Mouse (Mus musculus): ENCODE measurements around the gene Acsm2. TPM values are rescaled to one million over a fixed set of nuclear protein-coding genes. Genes with fewer than 3 reads are reported as not detected.

Acsm2 gene
- polyA plus RNA-seq, 1 experiment: 980 TPM

- 53% methylated on average over 6 of the region's 6 CpGs for WGBS
- Histone ChIP-seq H3K27ac (ENCODE audit: insufficient read depth, low read depth, low read length) (peak overlapping the region; percentile 93), H3K4me3 (ENCODE audit: insufficient read depth, low read depth, low read length) (peak overlapping the region; percentile 54), H3K4me1 (ENCODE audit: control insufficient read depth, insufficient read depth, low read length) (peaks cover 16% of the 10 kb centered on the region; the same call in 1 of the 2 replicates), H3K36me3 (ENCODE audit: control insufficient read depth, insufficient read depth, low read length) (peaks cover 4% of the 10 kb centered on the region; the same call in 1 of the 2 replicates), H3K27me3 (replicated peaks; ENCODE audit: control insufficient read depth, insufficient read depth, low read length) (no peaks in the 10 kb centered on the region)
- DNase-seq: peak; percentile 87
- peak; percentile 42 for TF ChIP-seq POLR2A (IDR thresholded peaks at IDR 0.05; ENCODE audit: low read depth, low read length)
- TF ChIP-seq CTCF (conservative IDR thresholded peaks at IDR 0.05; ENCODE audit: insufficient read depth, insufficient read length, low read depth, low read length): no peak
Measured at GRCm38 (mm10) chr7:119617593-119617992, 63.5 kb downstream of the Acsm2 start.

- Histone ChIP-seq H3K36me3 (ENCODE audit: control insufficient read depth, insufficient read depth, low read length) (peaks cover 6% of the 10 kb centered on the region; the same call in 1 of the 2 replicates), H3K4me1 (ENCODE audit: control insufficient read depth, insufficient read depth, low read length) (peaks cover 18% of the 10 kb centered on the region; the same call in 1 of the 2 replicates), H3K4me3 (ENCODE audit: insufficient read depth, low read depth, low read length) (peak overlapping the region; percentile 54), H3K27me3 (replicated peaks; ENCODE audit: control insufficient read depth, insufficient read depth, low read length) (no peaks in the 10 kb centered on the region), H3K27ac (ENCODE audit: insufficient read depth, low read depth, low read length) (peak overlapping the region; percentile 93)
- TF ChIP-seq POLR2A (IDR thresholded peaks at IDR 0.05; ENCODE audit: low read depth, low read length) (no peak), CTCF (conservative IDR thresholded peaks at IDR 0.05; ENCODE audit: insufficient read depth, insufficient read length, low read depth, low read length) (no peak)
- peak; percentile 81 for DNase-seq
- 27% methylated on average over 4 of the region's 4 CpGs for WGBS
Measured at GRCm38 (mm10) chr7:119618209-119618935, 64.2 kb downstream of the Acsm2 start.

- Histone ChIP-seq H3K27ac (ENCODE audit: insufficient read depth, low read depth, low read length) (peak overlapping the region; percentile 47; the same call in 1 of the 2 replicates), H3K36me3 (ENCODE audit: control insufficient read depth, insufficient read depth, low read length) (peaks cover 8% of the 10 kb centered on the region; the same call in 1 of the 2 replicates)
- TF ChIP-seq CTCF (conservative IDR thresholded peaks at IDR 0.05; ENCODE audit: insufficient read depth, insufficient read length, low read depth, low read length) (no peak), POLR2A (IDR thresholded peaks at IDR 0.05; ENCODE audit: low read depth, low read length) (no peak)
Measured at GRCm38 (mm10) chr7:119620157-119620556, 66.0 kb downstream of the Acsm2 start.

GRCm38 (mm10) chr7:119638773-119639172 lies 84.6 kb downstream of the Acsm2 start:
- H3K27ac ChIP-seq (ENCODE audit: insufficient read depth, low read depth, low read length): peak overlapping the region; percentile 77
- peak; percentile 72 for DNase-seq
- peaks cover 7% of the 10 kb centered on the region; the same call in 1 of the 2 replicates for H3K4me1 ChIP-seq (ENCODE audit: control insufficient read depth, insufficient read depth, low read length)
- TF ChIP-seq CTCF (conservative IDR thresholded peaks at IDR 0.05; ENCODE audit: insufficient read depth, insufficient read length, low read depth, low read length) (no peak), POLR2A (IDR thresholded peaks at IDR 0.05; ENCODE audit: low read depth, low read length) (no peak)
- peaks cover 4% of the 10 kb centered on the region; the same call in 1 of the 2 replicates for H3K36me3 ChIP-seq (ENCODE audit: control insufficient read depth, insufficient read depth, low read length)
- H3K27me3 ChIP-seq (replicated peaks; ENCODE audit: control insufficient read depth, insufficient read depth, low read length): no peaks in the 10 kb centered on the region
- peak overlapping the region; percentile 37; the same call in 1 of the 2 replicates for H3K4me3 ChIP-seq (ENCODE audit: insufficient read depth, low read depth, low read length)

More at GRCm38 (mm10) chr7:119620157-119620556, 66.0 kb downstream of the Acsm2 start:
- peak; percentile 91 for DNase-seq
- H3K27me3 ChIP-seq (replicated peaks; ENCODE audit: control insufficient read depth, insufficient read depth, low read length): no peaks in the 10 kb centered on the region
- H3K4me1 ChIP-seq (ENCODE audit: control insufficient read depth, insufficient read depth, low read length): peaks cover 12% of the 10 kb centered on the region; the same call in 1 of the 2 replicates
- H3K4me3 ChIP-seq (ENCODE audit: insufficient read depth, low read depth, low read length): no peak overlapping the region; the same call in 1 of the 2 replicates

- peak; percentile 76 for DNase-seq
- H3K27ac ChIP-seq (ENCODE audit: insufficient read depth, low read depth, low read length): peak overlapping the region; percentile 91
- 39% methylated on average over 5 of the region's 5 CpGs for WGBS
Measured at GRCm38 (mm10) chr7:119642307-119642706, 88.2 kb downstream of the Acsm2 start.

More at GRCm38 (mm10) chr7:119642307-119642706, 88.2 kb downstream of the Acsm2 start:
- TF ChIP-seq POLR2A (IDR thresholded peaks at IDR 0.05; ENCODE audit: low read depth, low read length) (no peak), CTCF (conservative IDR thresholded peaks at IDR 0.05; ENCODE audit: insufficient read depth, insufficient read length, low read depth, low read length) (no peak)
- H3K4me1 ChIP-seq (ENCODE audit: control insufficient read depth, insufficient read depth, low read length): peaks cover 13% of the 10 kb centered on the region; the same call in 1 of the 2 replicates
- no peaks in the 10 kb centered on the region for H3K36me3 ChIP-seq (ENCODE audit: control insufficient read depth, insufficient read depth, low read length)
- H3K27me3 ChIP-seq (replicated peaks; ENCODE audit: control insufficient read depth, insufficient read depth, low read length): no peaks in the 10 kb centered on the region
- peak overlapping the region; percentile 56 for H3K4me3 ChIP-seq (ENCODE audit: insufficient read depth, low read depth, low read length)

Other genes starting within 250 kb of the Acsm2 start
- 2.6 and 3.5 TPM in 2 replicates for gene Gp2, start 95.1 kb upstream of the Acsm2 start, polyA plus RNA-seq (2012; rRNA removed)
- 2,888 and 4,030 TPM in 2 replicates for gene Umod, start 75.1 kb upstream of the Acsm2 start, polyA plus RNA-seq (2012; rRNA removed)
- gene Acsm5, start 34.9 kb upstream of the Acsm2 start, polyA plus RNA-seq (2012; rRNA removed): 78.2 and 91.7 TPM in 2 replicates
- 1.4 and 2.2 TPM in 2 replicates for gene Pdilt, start 30.9 kb upstream of the Acsm2 start, polyA plus RNA-seq (2012; rRNA removed)
- 209 and 221 TPM in 2 replicates for gene Acsm1, start 52.7 kb downstream of the Acsm2 start, polyA plus RNA-seq (2012; rRNA removed)
- gene Acsm4, start 135.7 kb downstream of the Acsm2 start, polyA plus RNA-seq (2012; rRNA removed): not detected in 2 replicates
- 10.4 and 11.2 TPM in 2 replicates for gene Thumpd1, start 166.5 kb downstream of the Acsm2 start, polyA plus RNA-seq (2012; rRNA removed)
- 12.0 and 13.7 TPM in 2 replicates for gene Acsm3, start 206.6 kb downstream of the Acsm2 start, polyA plus RNA-seq (2012; rRNA removed)
- 2.1 and 2.2 TPM in 2 replicates for gene Rexo5, start 239.7 kb downstream of the Acsm2 start, polyA plus RNA-seq (2012; rRNA removed)
- gene Eri2, start 239.7 kb downstream of the Acsm2 start, polyA plus RNA-seq (2012; rRNA removed): 0.90 and 1.1 TPM in 2 replicates